Mouse (Mus musculus) adrenal gland, postnatal 10 days (tissue): ENCODE results near the gene E130114P18Rik. TPM values are rescaled to one million over a fixed set of nuclear protein-coding genes. Genes with fewer than 3 reads are reported as not detected.
A peak's percentile ranks its signal among the peaks of the same experiment; 100 is the strongest.

Source experiments
- DNase-seq: peaks from one replicate; pipeline ENCODE4 v3.0.0; 2021; ENCODE audit warnings: mixed read lengths
- total RNA-seq, 2 experiments: library from RNA; stranded (reverse); gene quantifications; 2 replicates each; pipeline ENCODE4 v1.2.3; 2021

Gene E130114P18Rik
- total RNA-seq, 2 experiments from 2014 or later, result 0.48 to 0.69 TPM

- DNase-seq, result peak; percentile 87
Observed at GRCm38 (mm10) chr4:97751483-97752251, 26.2 kb downstream of the E130114P18Rik start.

GRCm38 (mm10) chr4:97751030-97751482, 26.8 kb downstream of the E130114P18Rik start:
- peak; percentile 97 for DNase-seq

- DNase-seq, result no peak
Observed at GRCm38 (mm10) chr4:97750401-97750800, 27.5 kb downstream of the E130114P18Rik start.

- DNase-seq, result peak; percentile 32
Observed at GRCm38 (mm10) chr4:97746106-97746900, 31.6 kb downstream of the E130114P18Rik start.

- peak; percentile 89 for DNase-seq
Observed at GRCm38 (mm10) chr4:97745296-97746105, 32.4 kb downstream of the E130114P18Rik start.

- DNase-seq, result no peak
Observed at GRCm38 (mm10) chr4:97743932-97744331, 33.9 kb downstream of the E130114P18Rik start.

- DNase-seq, result no peak
Observed at GRCm38 (mm10) chr4:97733392-97733791, 44.5 kb downstream of the E130114P18Rik start.

GRCm38 (mm10) chr4:97730416-97730815, 47.5 kb downstream of the E130114P18Rik start:
- DNase-seq, result no peak

GRCm38 (mm10) chr4:97729999-97730398, 47.9 kb downstream of the E130114P18Rik start:
- DNase-seq, result no peak

- no peak for DNase-seq
Observed at GRCm38 (mm10) chr4:97728520-97728919, 49.4 kb downstream of the E130114P18Rik start.

- no peak for DNase-seq
Observed at GRCm38 (mm10) chr4:97723374-97723773, 54.5 kb downstream of the E130114P18Rik start.

- DNase-seq, result no peak
Observed at GRCm38 (mm10) chr4:97722666-97723065, 55.2 kb downstream of the E130114P18Rik start.

GRCm38 (mm10) chr4:97714616-97715015, 63.3 kb downstream of the E130114P18Rik start:
- DNase-seq, result no peak

- DNase-seq, result no peak
Observed at GRCm38 (mm10) chr4:97714101-97714615, 63.7 kb downstream of the E130114P18Rik start.

- DNase-seq, result no peak
Observed at GRCm38 (mm10) chr4:97712547-97712946, 65.3 kb downstream of the E130114P18Rik start.

- no peak for DNase-seq
Observed at GRCm38 (mm10) chr4:97710048-97710765, 67.7 kb downstream of the E130114P18Rik start.

GRCm38 (mm10) chr4:97707373-97708152, 70.3 kb downstream of the E130114P18Rik start:
- peak; percentile 23 for DNase-seq

GRCm38 (mm10) chr4:97696684-97697615, 80.9 kb downstream of the E130114P18Rik start:
- DNase-seq, result no peak

- DNase-seq, result peak; percentile 84
Observed at GRCm38 (mm10) chr4:97695414-97696040, 82.4 kb downstream of the E130114P18Rik start.
